Mouse (Mus musculus) lung, embryonic 14.5 days (tissue): ENCODE measurements around the gene 6330403K07Rik. TPM values are rescaled to one million over a fixed set of nuclear protein-coding genes. Genes with fewer than 3 reads are reported as not detected.

Source experiments
- ATAC-seq: fragments of 200-750 bp; cut with Nextera tagmentation; 2 replicates; pipeline ENCODE4 v1.8.0; 2017; ENCODE audit warnings: mild to moderate bottlenecking, moderate TSS enrichment, moderate library complexity; ENCODE audit not compliant: insufficient read depth
- DNase-seq: peaks from one replicate; pipeline ENCODE4 v3.0.0-alpha.2; 2015
- H3K27ac ChIP-seq: fragments of 300-500 bp; sonication (generic); 2 replicates; pipeline ENCODE4 v1.5.1; 2014; ENCODE audit warnings: low read depth, mild to moderate bottlenecking, moderate library complexity
- H3K27me3 ChIP-seq: fragments of 300-500 bp; sonication (generic); 2 replicates; pipeline ENCODE4 v1.6.1; 2014; ENCODE audit warnings: low read length, control low read depth; ENCODE audit not compliant: insufficient read depth
- H3K36me3 ChIP-seq: fragments of 300-500 bp; sonication (generic); 2 replicates; pipeline ENCODE4 v1.6.1; 2014; ENCODE audit warnings: control low read depth; ENCODE audit not compliant: insufficient read depth
- H3K4me1 ChIP-seq: fragments of 300-500 bp; sonication (generic); 2 replicates; pipeline ENCODE4 v1.6.1; 2014; ENCODE audit warnings: antibody characterized with exemption, control low read depth; ENCODE audit not compliant: insufficient read depth
- H3K4me2 ChIP-seq: fragments of 300-500 bp; sonication (generic); 2 replicates; pipeline ENCODE4 v1.6.1; 2014; ENCODE audit warnings: mild to moderate bottlenecking
- H3K4me3 ChIP-seq: fragments of 300-500 bp; sonication (generic); 2 replicates; pipeline ENCODE4 v1.5.1; 2014; ENCODE audit warnings: low read depth, low read length
- H3K9ac ChIP-seq: fragments of 300-500 bp; sonication (generic); 2 replicates; pipeline ENCODE4 v1.6.1; 2014
- H3K9me3 ChIP-seq: fragments of 300-500 bp; sonication (generic); 2 replicates; pipeline ENCODE4 v1.6.1; 2016; ENCODE audit warnings: low read depth, low read length, control low read depth
- CTCF ChIP-seq: IDR thresholded peaks from 2 replicates; pipeline ENCODE4 v1.5.1; 2016; ENCODE audit warnings: antibody characterized with exemption, low read depth
- WGBS: fragments of 180-500 bp; shearing (Covaris S2); extraction: QIAGEN DNeasy Blood & Tissue Kit; methylation state at CpG from one replicate; pipeline ENCODE4 v1.1.7; 2014; 5-methylcytosine and 5-hydroxymethylcytosine counted together
- polyA plus RNA-seq: library from polyadenylated mRNA; unstranded; fragments of >200 nt; fragmentation: Nextera tagmentation; extraction: Ambion mirVana; gene quantifications from 2 replicates; pipeline ENCODE4 v1.2.1, GENCODE M21; 2014

The 6330403K07Rik gene
- polyA plus RNA-seq, 1 experiment from 2014 or later = 44.6 TPM

- Histone ChIP-seq H3K27ac (peak within 1 kb of the TSS; percentile 58; the same call in 1 of the 2 replicates), H3K4me2 (peak within 1 kb of the TSS; percentile 71), H3K9ac (peak within 1 kb of the TSS; percentile 92), H3K9me3 (no peaks in the 10 kb centered on the region), H3K27me3 (no peaks in the 10 kb centered on the region), H3K4me1 (peaks cover 3% of the 10 kb centered on the region; the same call in 1 of the 2 replicates), H3K36me3 (peaks cover 76% of the 10 kb centered on the region), H3K4me3 (peak within 1 kb of the TSS; percentile 98)
- TF ChIP-seq CTCF = peak; percentile 94
- WGBS = under 1% methylated on average over 60 of the region's 64 CpGs
- peak; percentile 95 for DNase-seq
- ATAC-seq = peak; percentile 96
Observed at GRCm38 (mm10) chr11:70982557-70983228, 50.6 kb downstream of the 6330403K07Rik start, which contains the start of gene C1qbp. C1qbp (minus strand) TSS chr11:70983026.

GRCm38 (mm10) chr11:70982030-70982429 lies 51.3 kb downstream of the 6330403K07Rik start:
- TF ChIP-seq CTCF = no peak
- ATAC-seq (no peak), DNase-seq (no peak)
- Histone ChIP-seq H3K27me3 (no peaks in the 10 kb centered on the region), H3K36me3 (peaks cover 76% of the 10 kb centered on the region), H3K9ac (peak overlapping the region; percentile 92), H3K4me3 (peak overlapping the region; percentile 98), H3K27ac (no peak overlapping the region), H3K9me3 (no peaks in the 10 kb centered on the region), H3K4me1 (peaks cover 3% of the 10 kb centered on the region; the same call in 1 of the 2 replicates), H3K4me2 (peak overlapping the region; percentile 71)
- WGBS = 7% methylated on average over 12 of the region's 12 CpGs

Other genes with a start within 250 kb of the 6330403K07Rik start
- not detected in 2 replicates for gene Scimp, start 220.9 kb downstream of the 6330403K07Rik start, polyA plus RNA-seq
- 32.3 and 32.6 TPM in 2 replicates for gene Rabep1, start 188.7 kb downstream of the 6330403K07Rik start, polyA plus RNA-seq
- 126 and 135 TPM in 2 replicates for gene Nup88, start 63.5 kb downstream of the 6330403K07Rik start, polyA plus RNA-seq
- gene Rpain, start 63.3 kb downstream of the 6330403K07Rik start, polyA plus RNA-seq = 64.7 and 69.7 TPM in 2 replicates
- gene C1qbp, start 50.5 kb downstream of the 6330403K07Rik start, polyA plus RNA-seq = 264 and 276 TPM in 2 replicates
- gene Dhx33, start 29.1 kb downstream of the 6330403K07Rik start, polyA plus RNA-seq = 27.2 and 27.7 TPM in 2 replicates
- 43.4 and 48.2 TPM in 2 replicates for gene Mis12, start 13.9 kb downstream of the 6330403K07Rik start, polyA plus RNA-seq
- gene Derl2, start 13.7 kb downstream of the 6330403K07Rik start, polyA plus RNA-seq = 42.7 and 51.9 TPM in 2 replicates
- 0.18 and 0.24 TPM in 2 replicates for gene Nlrp1a, start 111.2 kb upstream of the 6330403K07Rik start, polyA plus RNA-seq
- 0.05 TPM in 2 replicates for gene Nlrp1b, start 197.2 kb upstream of the 6330403K07Rik start, polyA plus RNA-seq